Mouse (Mus musculus): ENCODE results near the gene Mctp2. TPM values are rescaled to one million over a fixed set of nuclear protein-coding genes. Genes with fewer than 3 reads are reported as not detected.

Mctp2 gene
- polyA plus RNA-seq, 1 experiment from 2014 or later, result 0.76 TPM

DNA sequence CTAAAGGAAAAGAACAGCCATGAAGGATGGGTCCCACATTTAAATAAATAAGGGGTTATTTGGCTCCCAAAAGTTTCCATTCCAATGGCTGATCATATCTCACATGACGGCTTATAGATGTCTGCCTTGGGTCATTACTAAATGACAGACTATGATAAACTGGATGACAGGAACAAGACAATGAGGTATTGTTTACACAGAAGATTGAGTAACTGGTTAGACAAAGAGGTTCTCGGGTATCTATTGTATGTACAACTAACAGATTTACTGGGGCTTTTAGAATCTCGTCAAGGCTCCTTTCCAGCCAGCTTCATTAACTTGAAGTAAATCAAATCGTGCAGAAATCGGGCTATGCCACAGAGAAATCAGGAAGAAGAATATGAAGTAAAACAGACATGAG is 227.5 kb downstream of the Mctp2 start:
- no peak overlapping the region for H3K4me2 ChIP-seq (ENCODE audit: low read depth, severe bottlenecking)
- H3K27me3 ChIP-seq (ENCODE audit: control insufficient read depth, insufficient read depth, low read length), result no peaks in the 10 kb centered on the region
- H3K9me3 ChIP-seq (ENCODE audit: control insufficient read depth, low read length), result no peaks in the 10 kb centered on the region
- no peak overlapping the region for H3K9ac ChIP-seq (ENCODE audit: low read length)
- H3K27ac ChIP-seq (replicated peaks; ENCODE audit: low read depth, low read length), result no peak overlapping the region
- no peak for ATAC-seq (ENCODE audit: insufficient number of reproducible peaks, low FRiP score, low TSS enrichment, low read depth)
- WGBS, result 78% methylated on average over 5 of the region's 5 CpGs
- no peaks in the 10 kb centered on the region; the same call in 1 of the 2 replicates for H3K4me1 ChIP-seq (ENCODE audit: control insufficient read depth, insufficient read depth, low read length)
- DNase-seq (ENCODE audit: low spot score), result no peak
- H3K36me3 ChIP-seq (ENCODE audit: control insufficient read depth, insufficient read depth, low read length), result no peaks in the 10 kb centered on the region
- no peak overlapping the region for H3K4me3 ChIP-seq (ENCODE audit: low read depth, low read length)

DNA sequence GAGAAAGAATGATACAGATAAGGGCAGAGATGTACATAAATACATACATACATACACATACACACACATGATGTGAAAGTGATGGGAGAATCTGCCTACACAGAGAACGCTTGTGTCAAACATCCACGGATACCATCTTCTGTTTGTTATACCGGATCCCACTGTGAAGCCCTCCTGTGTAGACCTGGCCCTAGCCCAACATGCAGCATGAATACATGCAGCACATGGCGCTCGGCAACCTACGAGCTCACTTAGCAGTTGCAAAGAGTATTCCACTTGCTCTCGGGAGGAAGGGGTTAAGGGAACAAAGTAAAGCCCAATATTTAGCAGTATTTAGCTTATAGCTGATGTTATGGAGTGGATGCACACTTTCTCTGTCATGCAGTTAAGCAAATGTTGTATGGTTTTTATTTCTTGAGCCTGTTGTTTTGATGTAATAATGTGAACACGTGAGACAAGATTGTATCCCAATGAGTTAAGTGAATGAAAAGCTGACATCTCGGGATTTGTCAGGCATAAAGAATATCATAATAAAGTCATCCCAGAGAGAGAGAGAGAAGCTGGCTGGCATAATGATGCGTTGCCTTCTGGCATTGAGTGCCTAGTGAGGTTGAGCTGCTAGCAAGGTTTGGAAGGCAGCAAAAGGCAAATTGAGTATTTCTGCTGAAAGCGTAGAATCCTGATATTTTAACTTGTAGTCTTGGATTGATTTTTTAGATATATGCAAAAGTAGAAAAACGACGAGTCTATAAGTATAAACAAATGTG is 234.8 kb downstream of the Mctp2 start:
- 87% methylated on average over 13 of the region's 13 CpGs for WGBS
- no peak for ATAC-seq (ENCODE audit: insufficient number of reproducible peaks, low FRiP score, low TSS enrichment, low read depth)
- Histone ChIP-seq H3K4me1 (ENCODE audit: control insufficient read depth, insufficient read depth, low read length) (no peaks in the 10 kb centered on the region), H3K9ac (ENCODE audit: low read length) (no peak overlapping the region), H3K9me3 (ENCODE audit: control insufficient read depth, low read length) (no peaks in the 10 kb centered on the region), H3K27ac (replicated peaks; ENCODE audit: low read depth, low read length) (no peak overlapping the region), H3K4me3 (ENCODE audit: low read depth, low read length) (no peak overlapping the region), H3K36me3 (ENCODE audit: control insufficient read depth, insufficient read depth, low read length) (no peaks in the 10 kb centered on the region), H3K4me2 (ENCODE audit: low read depth, severe bottlenecking) (no peak overlapping the region), H3K27me3 (ENCODE audit: control insufficient read depth, insufficient read depth, low read length) (no peaks in the 10 kb centered on the region)
- no peak for DNase-seq (ENCODE audit: low spot score)

- no peak for ATAC-seq (ENCODE audit: insufficient number of reproducible peaks, low FRiP score, low TSS enrichment, low read depth)
- H3K9ac ChIP-seq (ENCODE audit: low read length), result no peak overlapping the region
- H3K27ac ChIP-seq (replicated peaks; ENCODE audit: low read depth, low read length), result no peak overlapping the region
- no peak overlapping the region for H3K4me3 ChIP-seq (ENCODE audit: low read depth, low read length)
- no peak overlapping the region for H3K4me2 ChIP-seq (ENCODE audit: low read depth, severe bottlenecking)
- DNase-seq (ENCODE audit: low spot score), result no peak
- H3K36me3 ChIP-seq (ENCODE audit: control insufficient read depth, insufficient read depth, low read length), result no peaks in the 10 kb centered on the region
- no peaks in the 10 kb centered on the region for H3K27me3 ChIP-seq (ENCODE audit: control insufficient read depth, insufficient read depth, low read length)
- WGBS, result 84% methylated on average over 2 of the region's 2 CpGs
- H3K4me1 ChIP-seq (ENCODE audit: control insufficient read depth, insufficient read depth, low read length), result no peaks in the 10 kb centered on the region
- H3K9me3 ChIP-seq (ENCODE audit: control insufficient read depth, low read length), result no peaks in the 10 kb centered on the region
Observed at GRCm38 (mm10) chr7:72068454-72068853, 238.0 kb downstream of the Mctp2 start.

DNA sequence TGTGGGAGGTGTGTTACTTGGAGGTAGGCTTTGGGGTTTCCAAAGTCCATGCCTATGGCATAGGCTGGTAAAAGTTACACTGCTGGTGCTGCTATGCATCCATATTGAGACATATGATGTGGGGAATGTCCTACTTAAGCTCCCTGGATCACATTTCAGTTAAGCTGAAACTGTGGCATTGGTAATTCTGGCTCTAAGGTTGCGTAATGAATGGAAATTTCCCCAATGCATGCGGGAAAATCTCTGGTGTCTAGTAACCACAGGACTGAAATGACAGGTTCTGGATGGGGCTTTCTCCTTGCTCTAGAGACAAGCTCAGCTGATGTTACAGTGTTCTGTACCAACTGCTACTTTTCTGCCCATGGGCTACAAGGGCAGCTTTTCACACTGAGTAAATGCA is 240.1 kb downstream of the Mctp2 start:
- no peaks in the 10 kb centered on the region for H3K9me3 ChIP-seq (ENCODE audit: control insufficient read depth, low read length)
- H3K27me3 ChIP-seq (ENCODE audit: control insufficient read depth, insufficient read depth, low read length), result no peaks in the 10 kb centered on the region
- H3K9ac ChIP-seq (ENCODE audit: low read length), result no peak overlapping the region
- no peak for DNase-seq (ENCODE audit: low spot score)
- ATAC-seq (ENCODE audit: insufficient number of reproducible peaks, low FRiP score, low TSS enrichment, low read depth), result no peak
- H3K4me2 ChIP-seq (ENCODE audit: low read depth, severe bottlenecking), result no peak overlapping the region
- no peaks in the 10 kb centered on the region for H3K4me1 ChIP-seq (ENCODE audit: control insufficient read depth, insufficient read depth, low read length)
- no peak overlapping the region for H3K27ac ChIP-seq (replicated peaks; ENCODE audit: low read depth, low read length)
- H3K36me3 ChIP-seq (ENCODE audit: control insufficient read depth, insufficient read depth, low read length), result no peaks in the 10 kb centered on the region
- H3K4me3 ChIP-seq (ENCODE audit: low read depth, low read length), result no peak overlapping the region
- WGBS, result 86% methylated on average over 2 of the region's 2 CpGs

GRCm38 (mm10) chr7:72051759-72052158 is 254.6 kb downstream of the Mctp2 start:
- Histone ChIP-seq H3K4me1 (ENCODE audit: control insufficient read depth, insufficient read depth, low read length) (no peaks in the 10 kb centered on the region), H3K27me3 (ENCODE audit: control insufficient read depth, insufficient read depth, low read length) (no peaks in the 10 kb centered on the region), H3K4me2 (ENCODE audit: low read depth, severe bottlenecking) (no peak overlapping the region), H3K27ac (replicated peaks; ENCODE audit: low read depth, low read length) (no peak overlapping the region), H3K4me3 (ENCODE audit: low read depth, low read length) (no peak overlapping the region), H3K36me3 (ENCODE audit: control insufficient read depth, insufficient read depth, low read length) (no peaks in the 10 kb centered on the region), H3K9me3 (ENCODE audit: control insufficient read depth, low read length) (no peaks in the 10 kb centered on the region), H3K9ac (ENCODE audit: low read length) (no peak overlapping the region)
- no peak for DNase-seq (ENCODE audit: low spot score)
- WGBS, result 60% methylated on average over 2 of the region's 2 CpGs
- no peak for ATAC-seq (ENCODE audit: insufficient number of reproducible peaks, low FRiP score, low TSS enrichment, low read depth)

DNA sequence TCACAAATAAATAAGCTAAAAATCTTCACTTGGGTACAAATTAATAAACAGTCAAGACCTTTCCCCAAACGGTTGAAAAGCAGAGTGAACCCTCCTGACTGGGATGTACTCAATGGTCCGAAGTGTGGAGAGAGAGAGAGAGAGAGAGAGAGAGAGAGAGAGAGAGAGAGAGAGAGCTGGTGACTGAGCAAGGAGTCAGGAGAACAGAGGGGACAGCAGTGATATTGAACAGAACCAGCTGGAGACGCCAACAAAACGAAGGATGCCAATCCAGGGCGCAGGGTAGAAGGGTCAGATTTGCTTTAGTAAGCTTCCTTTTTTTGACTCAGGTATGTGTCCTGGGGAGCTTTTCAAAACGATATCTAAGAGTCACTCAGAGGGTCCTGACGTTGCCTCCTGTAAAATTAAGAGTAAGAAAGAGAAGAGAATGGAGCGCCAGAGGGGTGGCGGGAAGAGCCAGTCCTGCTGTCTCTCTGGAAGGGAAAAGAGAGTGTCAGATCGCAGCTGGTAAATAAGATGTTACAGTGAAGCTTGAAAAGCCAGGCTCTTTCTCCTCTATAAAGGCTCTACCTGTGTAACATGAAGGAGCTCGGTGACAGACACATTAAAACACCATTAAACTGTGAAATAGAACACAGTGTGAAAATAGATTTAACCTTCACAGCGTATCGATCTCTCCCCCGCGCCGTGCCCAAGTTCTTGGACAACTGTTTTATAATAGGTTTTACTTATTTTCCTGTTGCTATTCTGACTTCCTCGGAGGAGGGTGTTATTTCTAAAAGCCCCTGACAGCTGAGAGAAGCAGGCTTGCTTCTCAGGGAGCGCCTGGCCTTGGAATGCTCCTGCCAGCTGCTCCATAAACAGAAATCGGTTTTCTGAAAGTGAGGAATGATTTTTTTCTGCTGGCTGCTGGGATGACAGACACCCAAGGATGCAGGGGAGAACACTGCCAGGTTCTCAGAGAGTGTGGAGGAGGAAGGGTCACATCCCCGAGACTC is 258.5 kb downstream of the Mctp2 start:
- ATAC-seq (ENCODE audit: insufficient number of reproducible peaks, low FRiP score, low TSS enrichment, low read depth), result no peak
- H3K4me1 ChIP-seq (ENCODE audit: control insufficient read depth, insufficient read depth, low read length), result no peaks in the 10 kb centered on the region
- no peaks in the 10 kb centered on the region for H3K36me3 ChIP-seq (ENCODE audit: control insufficient read depth, insufficient read depth, low read length)
- WGBS, result 80% methylated on average over 20 of the region's 20 CpGs
- no peak overlapping the region for H3K9ac ChIP-seq (ENCODE audit: low read length)
- H3K4me2 ChIP-seq (ENCODE audit: low read depth, severe bottlenecking), result no peak overlapping the region
- no peak for DNase-seq (ENCODE audit: low spot score)
- H3K27ac ChIP-seq (replicated peaks; ENCODE audit: low read depth, low read length), result no peak overlapping the region
- no peak overlapping the region for H3K4me3 ChIP-seq (ENCODE audit: low read depth, low read length)
- no peaks in the 10 kb centered on the region for H3K27me3 ChIP-seq (ENCODE audit: control insufficient read depth, insufficient read depth, low read length)
- H3K9me3 ChIP-seq (ENCODE audit: control insufficient read depth, low read length), result no peaks in the 10 kb centered on the region
